Mouse (Mus musculus) adipocyte (in vitro differentiated cells): ENCODE measurements at regions not wholly inside any gene's neighbourhood (a gene's known extent, or its start where the extent isn't known, plus 50 kb on each side); places are given as distances from the start of the nearest gene placed in this dataset.
"Not testable (repeated sequence)": the region's sequence is repeated elsewhere in the genome, so short reads cannot be mapped to it uniquely, and the experiment has no call there.

Experiments
- DNase-seq: peaks from one replicate; pipeline ENCODE4 v3.0.0-alpha.2; 2016; ENCODE audit warnings: low spot score

- no peak for DNase-seq
Observed at GRCm38 (mm10) chr9:51664353-51664752, 100.8 kb upstream of the Arhgap20 start.

- DNase-seq, result no peak
Observed at GRCm38 (mm10) chr9:51664876-51665275, 100.3 kb upstream of the Arhgap20 start.

- DNase-seq, result not testable (repeated sequence)
Observed at GRCm38 (mm10) chr9:51668976-51669375, 96.2 kb upstream of the Arhgap20 start.

- no peak for DNase-seq
Observed at GRCm38 (mm10) chr9:51670531-51670930, 94.6 kb upstream of the Arhgap20 start.

- peak; percentile 34 for DNase-seq
Observed at GRCm38 (mm10) chr9:51686536-51686935, 78.6 kb upstream of the Arhgap20 start.

- DNase-seq, result no peak
Observed at GRCm38 (mm10) chr9:51714326-51714725, 50.8 kb upstream of the Arhgap20 start.
